Mouse (Mus musculus) myocyte (in vitro differentiated cells): ENCODE results near the gene Ulk4.

Experiments used
- CEBPB ChIP-seq: IDR thresholded peaks from 2 replicates; pipeline ENCODE4 v1.6.1; 2011; ENCODE audit warnings: mild to moderate bottlenecking, moderate library complexity; ENCODE audit not compliant: poor library complexity, insufficient read depth, severe bottlenecking
- E2F4 ChIP-seq: IDR thresholded peaks from one replicate; pipeline ENCODE4 v1.6.1; 2011; ENCODE audit warnings: mild to moderate bottlenecking, control low read depth, moderate library complexity; ENCODE audit not compliant: insufficient read depth
- MAX ChIP-seq: IDR thresholded peaks from one replicate; pipeline ENCODE4 v1.6.1; 2011; ENCODE audit warnings: low read depth, mild to moderate bottlenecking, control low read depth
- MYOD1 ChIP-seq, 3 experiments: IDR thresholded peaks; one replicate each; pipeline ENCODE4 v1.6.1; 2011; ENCODE audit warnings: control low read depth in 2 of 3, low read depth in 2 of 3, mild to moderate bottlenecking in 2 of 3, moderate library complexity in 1 of 3; ENCODE audit not compliant: insufficient read length in 2 of 3, control insufficient read depth in 1 of 3
- MYOG ChIP-seq, 3 experiments: IDR thresholded peaks; one replicate each; pipeline ENCODE4 v1.6.1; 2011; ENCODE audit warnings: control low read depth in 2 of 3, low read depth in 2 of 3, mild to moderate bottlenecking in 2 of 3; ENCODE audit not compliant: insufficient read length in 2 of 3, control insufficient read depth in 1 of 3, insufficient read depth in 1 of 3
- POLR2A ChIP-seq: IDR thresholded peaks from one replicate; pipeline ENCODE4 v1.6.1; 2011; ENCODE audit warnings: low read depth, mild to moderate bottlenecking, control low read depth, moderate library complexity; ENCODE audit not compliant: insufficient read length
- POLR2AphosphoS2 ChIP-seq: IDR thresholded peaks from one replicate; pipeline ENCODE4 v1.6.1; 2011; ENCODE audit warnings: low read depth, control low read depth; ENCODE audit not compliant: insufficient read length
- TCF12 ChIP-seq: IDR thresholded peaks from one replicate; pipeline ENCODE4 v1.6.1; 2011; ENCODE audit warnings: mild to moderate bottlenecking, control low read depth; ENCODE audit not compliant: poor library complexity, insufficient read depth, severe bottlenecking
- TCF3 ChIP-seq: IDR thresholded peaks from one replicate; pipeline ENCODE4 v1.6.1; 2011; ENCODE audit warnings: low read depth, control low read depth; ENCODE audit not compliant: insufficient read length
- USF1 ChIP-seq: IDR thresholded peaks from one replicate; pipeline ENCODE4 v1.6.1; 2011; ENCODE audit warnings: low read depth, mild to moderate bottlenecking, control low read depth, moderate library complexity

- TF ChIP-seq CEBPB (no peak), E2F4 (no peak), TCF12 (no peak), MAX (no peak), POLR2A (no peak), USF1 (no peak), TCF3 (no peak), MYOD1 (IDR thresholded peaks at IDR 0.05; ENCODE audit: control insufficient read depth in 1 of 3, insufficient read length in 2 of 3, low read depth in 2 of 3) (no peak), POLR2AphosphoS2 (no peak), MYOG (IDR thresholded peaks at IDR 0.05; ENCODE audit: control insufficient read depth in 1 of 3, insufficient read depth in 1 of 3, insufficient read length in 2 of 3, low read depth in 2 of 3) (no peak)
These were observed 35.6 kb downstream of the Ulk4 start for GRCm38 (mm10) chr9:121241366-121241765.
